Mouse (Mus musculus) lung, embryonic 16.5 days (tissue): Measurements from ENCODE around the gene Pi4kb. TPM values are rescaled to one million over a fixed set of nuclear protein-coding genes. Genes with fewer than 3 reads are reported as not detected.

Experiments
- ATAC-seq: fragments of 200-750 bp; cut with Nextera tagmentation; 2 replicates; pipeline ENCODE4 v1.8.0; 2017; ENCODE audit warnings: low read depth, mild to moderate bottlenecking, moderate library complexity
- H3K27ac ChIP-seq: fragments of 300-500 bp; sonication (generic); 2 replicates; pipeline ENCODE4 v1.5.1; 2014; ENCODE audit warnings: mild to moderate bottlenecking, control low read depth, low read length
- H3K27me3 ChIP-seq: fragments of 300-500 bp; sonication (generic); 2 replicates; pipeline ENCODE4 v1.6.1; 2014; ENCODE audit warnings: low read depth, low read length, mixed read lengths; ENCODE audit not compliant: control insufficient read depth, insufficient read depth
- H3K36me3 ChIP-seq: fragments of 300-500 bp; sonication (generic); 2 replicates; pipeline ENCODE4 v1.6.1; 2014; ENCODE audit warnings: low read length; ENCODE audit not compliant: control insufficient read depth, insufficient read depth
- H3K4me1 ChIP-seq: fragments of 300-500 bp; sonication (generic); replicated peaks from 2 replicates; pipeline ENCODE4 v1.6.1; 2014; ENCODE audit warnings: low read length, mixed read lengths; ENCODE audit not compliant: control insufficient read depth, insufficient read depth
- H3K4me2 ChIP-seq: fragments of 300-500 bp; sonication (generic); 2 replicates; pipeline ENCODE4 v1.6.1; 2014; ENCODE audit warnings: low read depth, low read length, control low read depth
- H3K4me3 ChIP-seq: fragments of 300-500 bp; sonication (generic); 2 replicates; pipeline ENCODE4 v1.5.1; 2014; ENCODE audit warnings: mild to moderate bottlenecking, low read length, control low read depth
- H3K9ac ChIP-seq: fragments of 300-500 bp; sonication (generic); 2 replicates; pipeline ENCODE4 v1.6.1; 2014; ENCODE audit warnings: low read length, control low read depth
- H3K9me3 ChIP-seq: fragments of 300-500 bp; sonication (generic); 2 replicates; pipeline ENCODE4 v1.6.1; 2016; ENCODE audit warnings: low read length; ENCODE audit not compliant: control insufficient read depth
- WGBS: fragments of 180-500 bp; shearing (Covaris S2); extraction: QIAGEN DNeasy Blood & Tissue Kit; methylation state at CpG from one replicate; pipeline ENCODE4 v1.1.7; 2014; 5-methylcytosine and 5-hydroxymethylcytosine counted together
- polyA plus RNA-seq: library from polyadenylated mRNA; unstranded; fragments of >200 nt; fragmentation: Nextera tagmentation; extraction: Ambion mirVana; gene quantifications from 2 replicates; pipeline ENCODE4 v1.2.1, GENCODE M21; 2015

Pi4kb gene
- polyA plus RNA-seq, 1 experiment from 2014 or later: 25.7 TPM

DNA sequence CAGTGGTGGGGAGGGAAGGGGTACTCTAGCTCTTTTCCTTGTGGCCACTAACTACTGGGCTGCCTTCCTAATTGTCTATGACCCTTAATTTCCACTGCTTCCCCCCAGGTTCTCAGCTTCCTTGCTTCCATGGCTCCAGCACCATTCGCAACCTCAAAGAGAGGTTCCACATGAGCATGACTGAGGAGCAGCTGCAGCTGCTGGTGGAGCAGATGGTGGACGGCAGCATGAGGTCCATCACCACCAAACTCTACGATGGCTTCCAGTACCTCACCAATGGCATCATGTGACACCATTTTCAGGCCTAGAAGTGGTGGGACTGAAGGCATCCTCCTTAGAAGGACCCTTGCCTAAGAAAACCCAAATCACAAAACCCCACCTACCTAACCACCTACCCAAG, 31.1 kb downstream of the Pi4kb start:
- Histone ChIP-seq H3K4me1 (no peaks in the 10 kb centered on the region), H3K9me3 (no peaks in the 10 kb centered on the region), H3K27me3 (no peaks in the 10 kb centered on the region), H3K9ac (no peak overlapping the region), H3K4me3 (no peak overlapping the region), H3K36me3 (peaks cover 49% of the 10 kb centered on the region), H3K27ac (no peak overlapping the region), H3K4me2 (no peak overlapping the region)
- ATAC-seq: no peak
- WGBS: 93% methylated on average over 3 of the region's 3 CpGs

DNA sequence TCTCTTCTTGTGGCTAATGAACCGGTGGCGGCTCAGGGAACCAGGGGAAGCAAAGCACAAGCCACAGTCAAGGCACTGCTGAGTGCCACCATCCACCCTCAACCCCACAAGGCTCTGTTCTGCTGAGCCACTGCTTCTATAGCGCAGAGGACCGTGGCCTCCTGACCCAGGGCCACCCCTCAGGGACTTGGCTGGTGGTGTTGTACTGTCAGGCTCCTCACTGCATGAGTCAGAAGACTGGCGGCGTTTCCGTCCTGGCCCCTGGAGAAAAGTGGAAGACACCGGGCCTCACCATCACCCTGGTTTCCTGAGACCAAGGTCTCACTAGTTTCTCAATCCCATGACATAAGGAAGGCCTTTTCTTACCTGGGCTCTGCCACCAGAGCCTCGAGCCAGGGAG, 33.2 kb downstream of the Pi4kb start:
- Histone ChIP-seq H3K27ac (no peak overlapping the region), H3K4me3 (no peak overlapping the region), H3K9me3 (no peaks in the 10 kb centered on the region), H3K36me3 (peaks cover 47% of the 10 kb centered on the region), H3K4me1 (no peaks in the 10 kb centered on the region), H3K4me2 (no peak overlapping the region), H3K9ac (no peak overlapping the region), H3K27me3 (no peaks in the 10 kb centered on the region)
- WGBS: 90% methylated on average over 9 of the region's 9 CpGs
- ATAC-seq: no peak

DNA sequence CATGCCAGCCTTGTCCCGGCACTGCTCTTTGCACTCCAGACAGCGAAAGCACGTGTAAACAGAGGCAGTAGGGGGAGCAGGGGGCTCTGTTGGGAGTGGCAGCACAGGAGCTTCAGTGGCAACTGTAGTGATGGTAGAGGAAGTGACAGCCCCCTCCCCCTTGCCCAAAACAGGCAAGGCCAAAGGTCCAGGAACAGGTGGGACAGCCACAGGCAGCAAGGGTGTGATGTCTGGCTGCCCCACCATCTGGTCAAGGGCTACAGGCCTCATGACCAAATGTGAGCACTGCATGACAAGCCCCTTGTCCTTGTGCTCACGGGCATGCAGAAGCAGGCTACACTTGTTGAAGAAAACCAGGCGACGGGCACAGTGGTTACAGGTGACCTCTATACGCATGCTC, 35.9 kb downstream of the Pi4kb start:
- Histone ChIP-seq H3K9me3 (no peaks in the 10 kb centered on the region), H3K27ac (no peak overlapping the region), H3K4me2 (no peak overlapping the region), H3K4me1 (peaks cover 11% of the 10 kb centered on the region), H3K4me3 (no peak overlapping the region), H3K27me3 (no peaks in the 10 kb centered on the region), H3K9ac (no peak overlapping the region), H3K36me3 (peaks cover 38% of the 10 kb centered on the region)
- ATAC-seq: no peak
- WGBS: 72% methylated on average over 7 of the region's 7 CpGs

DNA sequence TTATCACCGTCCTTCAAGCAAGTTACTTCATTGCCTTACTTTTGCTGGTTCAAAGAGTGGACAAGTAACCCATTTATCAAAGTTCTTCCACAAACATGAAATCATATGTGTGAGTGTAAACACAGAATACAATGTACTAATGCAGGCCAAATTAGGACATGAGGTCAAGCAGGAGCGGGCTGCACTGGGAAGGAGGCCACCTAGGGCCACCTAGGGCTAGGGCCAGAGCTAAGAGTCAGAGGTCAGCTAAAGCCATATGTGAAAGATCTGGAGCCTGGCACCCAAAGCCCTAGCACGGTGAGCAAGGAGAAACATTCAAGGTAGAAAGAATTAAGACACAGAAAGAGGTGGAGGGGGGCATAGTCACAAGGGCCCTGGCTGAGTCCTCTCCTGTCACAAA, 38.5 kb downstream of the Pi4kb start:
- Histone ChIP-seq H3K4me2 (no peak overlapping the region), H3K27me3 (no peaks in the 10 kb centered on the region), H3K27ac (no peak overlapping the region), H3K4me1 (peaks cover 16% of the 10 kb centered on the region), H3K9me3 (no peaks in the 10 kb centered on the region), H3K9ac (no peak overlapping the region), H3K36me3 (peaks cover 22% of the 10 kb centered on the region), H3K4me3 (no peak overlapping the region)
- WGBS: 74% methylated on average over 3 of the region's 3 CpGs
- no peak for ATAC-seq

DNA sequence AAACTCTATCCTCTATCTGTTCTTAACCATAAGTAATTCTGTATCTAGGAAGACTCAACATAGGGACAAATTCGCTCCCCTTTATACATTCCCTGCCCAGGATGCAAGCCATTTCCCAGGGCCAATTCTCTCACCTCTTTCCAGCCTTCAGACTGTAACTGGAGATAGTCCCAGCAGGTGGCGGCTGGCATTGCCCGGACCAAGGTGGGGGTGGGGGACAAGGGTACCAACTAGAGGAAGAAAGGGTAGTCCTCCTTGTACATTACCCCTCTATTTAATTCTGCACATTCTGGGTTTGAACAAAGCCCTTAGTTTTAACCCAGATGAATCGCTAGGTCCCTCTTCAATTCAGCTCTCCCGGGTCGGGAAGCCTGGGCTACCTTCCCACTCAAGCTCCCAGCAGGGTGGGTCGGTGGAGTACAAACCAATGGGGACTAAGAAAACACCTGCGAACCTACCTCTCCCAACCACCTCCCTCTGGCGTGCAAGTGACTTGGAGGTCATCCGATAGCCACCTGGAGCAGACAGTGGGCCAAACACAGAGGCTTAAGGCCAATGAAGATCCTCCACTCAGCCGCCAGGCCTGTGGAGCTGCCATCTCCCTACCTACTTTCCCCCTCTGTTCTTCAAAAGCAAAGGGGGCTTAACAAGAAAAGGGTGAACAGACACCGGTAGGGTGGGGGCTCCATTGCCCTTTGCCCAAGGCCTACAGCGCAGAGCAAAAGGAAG, 39.3 kb downstream of the Pi4kb start:
- Histone ChIP-seq H3K9me3 (no peaks in the 10 kb centered on the region), H3K27ac (peak overlapping the region; percentile 43; the same call in 1 of the 2 replicates), H3K4me2 (peak overlapping the region; percentile 90), H3K9ac (peak overlapping the region; percentile 70), H3K4me1 (peaks cover 16% of the 10 kb centered on the region), H3K36me3 (peaks cover 16% of the 10 kb centered on the region), H3K27me3 (no peaks in the 10 kb centered on the region), H3K4me3 (peak overlapping the region; percentile 72)
- ATAC-seq: no peak
- WGBS: 14% methylated on average over 13 of the region's 13 CpGs

DNA sequence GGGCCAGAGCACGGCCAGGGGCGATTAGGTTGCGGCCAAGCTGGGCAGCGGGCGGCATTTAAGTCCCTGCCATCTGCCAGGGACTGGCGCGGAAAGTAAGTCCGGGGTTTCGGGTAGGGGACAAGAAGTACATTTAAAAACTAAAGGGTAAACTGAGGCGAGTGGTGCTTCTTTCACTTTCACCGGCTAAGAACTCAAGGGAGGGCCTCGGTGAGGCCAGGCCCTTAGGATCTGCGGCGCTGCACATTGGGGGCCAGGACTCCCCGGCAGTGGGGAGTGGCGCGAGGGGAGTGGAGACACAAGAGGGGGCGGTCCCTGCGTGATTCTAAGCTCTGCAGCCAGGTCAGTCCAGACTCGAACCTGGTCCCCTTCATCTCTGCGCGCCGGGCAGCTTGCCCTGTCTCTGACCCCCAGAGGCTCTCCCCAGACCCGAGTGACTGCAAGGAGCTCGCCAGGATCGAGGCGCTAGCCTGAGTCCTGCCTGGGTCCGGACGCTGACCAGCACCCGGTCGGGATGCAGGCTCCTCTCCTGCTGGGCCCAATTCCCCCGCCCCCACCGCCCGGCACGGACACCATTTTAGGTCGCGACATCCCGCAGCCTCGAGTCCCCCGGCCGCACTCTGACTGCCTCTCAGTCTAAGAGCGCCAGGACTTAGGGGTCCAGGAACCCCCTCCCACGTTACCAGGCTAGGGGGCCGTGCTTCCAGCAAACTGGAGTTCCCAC, 40.1 kb downstream of the Pi4kb start:
- peak overlapping the region; percentile 70 for H3K9ac ChIP-seq
- H3K4me1 ChIP-seq: peaks cover 16% of the 10 kb centered on the region
- H3K36me3 ChIP-seq: peaks cover 16% of the 10 kb centered on the region
- peak overlapping the region; percentile 72 for H3K4me3 ChIP-seq
- WGBS: 1% methylated on average over 42 of the region's 44 CpGs
- peak overlapping the region; percentile 90 for H3K4me2 ChIP-seq
- ATAC-seq: peak; percentile 1; the same call in 1 of the 2 replicates
- H3K27ac ChIP-seq: peak overlapping the region; percentile 85
- H3K27me3 ChIP-seq: no peaks in the 10 kb centered on the region
- H3K9me3 ChIP-seq: no peaks in the 10 kb centered on the region

DNA sequence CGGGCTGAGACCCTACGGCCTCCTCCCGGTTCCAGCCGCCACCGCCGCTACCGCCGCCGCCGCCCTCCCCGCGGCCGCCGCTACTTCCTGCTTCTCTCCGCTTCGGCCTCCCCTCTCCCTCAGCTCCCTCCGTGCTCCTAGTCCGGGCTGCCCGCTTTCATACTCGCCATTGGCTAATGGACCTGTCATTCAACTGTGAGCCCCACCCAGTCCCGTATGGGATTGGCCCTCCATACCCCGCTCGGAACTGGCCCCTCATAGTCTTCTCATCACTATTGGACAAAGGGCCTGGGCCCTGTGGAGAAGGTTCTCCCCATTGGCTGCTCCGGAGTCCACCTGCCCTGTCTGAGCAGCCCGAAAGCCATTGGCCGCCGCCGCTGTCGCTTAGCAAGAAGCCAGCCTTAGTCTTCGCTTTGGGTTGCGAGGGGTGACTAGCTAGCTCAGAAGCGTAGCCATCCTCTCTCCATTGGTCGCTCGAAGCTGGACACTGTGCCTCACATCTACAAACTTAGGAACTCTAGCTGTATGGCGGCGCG, 40.9 kb downstream of the Pi4kb start, which contains the start of gene Zfp687:
Gene Zfp687, minus strand, starts transcription at position 112 of the 536 bp plus-strand sequence.
- peak within 1 kb of the TSS; percentile 70 for H3K9ac ChIP-seq
- H3K4me3 ChIP-seq: peak within 1 kb of the TSS; percentile 72
- H3K27ac ChIP-seq: peak within 1 kb of the TSS; percentile 97
- H3K27me3 ChIP-seq: no peaks in the 10 kb centered on the region
- no peaks in the 10 kb centered on the region for H3K9me3 ChIP-seq
- WGBS: 1% methylated on average over 29 of the region's 37 CpGs
- H3K4me1 ChIP-seq: peaks cover 16% of the 10 kb centered on the region
- peak within 1 kb of the TSS; percentile 90 for H3K4me2 ChIP-seq
- ATAC-seq: peak; percentile 98
- peaks cover 10% of the 10 kb centered on the region for H3K36me3 ChIP-seq

DNA sequence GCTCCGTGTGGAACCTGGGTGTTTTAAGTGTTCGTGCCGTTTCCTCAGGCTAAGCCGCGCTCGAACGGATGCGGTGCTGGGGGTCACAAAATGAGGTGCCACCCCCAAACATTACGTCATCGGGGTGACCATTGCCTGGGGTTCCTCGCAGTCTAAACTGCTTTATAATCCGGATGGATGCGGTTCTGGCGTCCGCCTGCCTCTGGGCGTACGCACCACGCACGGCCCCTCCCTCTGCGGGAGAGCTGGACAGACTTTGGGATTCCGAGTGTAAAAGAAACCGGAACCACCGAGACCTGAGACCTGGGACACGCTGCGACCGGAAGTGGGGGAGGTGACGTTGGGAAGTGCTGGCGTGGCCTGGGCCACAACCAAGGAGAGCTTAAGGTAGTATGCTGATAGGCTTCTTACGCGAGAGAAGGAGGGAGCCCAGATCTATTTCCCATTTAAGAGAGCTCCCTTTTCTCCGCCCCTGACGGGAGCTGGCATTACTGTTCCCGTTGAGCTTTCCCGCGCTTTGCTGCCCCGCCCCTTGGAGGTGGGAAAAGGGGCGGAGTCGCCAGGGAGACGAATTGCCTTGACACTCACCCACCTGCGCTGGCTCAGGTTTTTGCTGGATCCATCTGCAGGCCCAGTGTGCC, 41.5 kb downstream of the Pi4kb start:
- Histone ChIP-seq H3K9me3 (no peaks in the 10 kb centered on the region), H3K36me3 (peaks cover 5% of the 10 kb centered on the region), H3K27me3 (no peaks in the 10 kb centered on the region), H3K27ac (peak overlapping the region; percentile 97), H3K4me2 (peak overlapping the region; percentile 87), H3K4me1 (peaks cover 16% of the 10 kb centered on the region), H3K9ac (peak overlapping the region; percentile 65), H3K4me3 (peak overlapping the region; percentile 72)
- peak; percentile 73 for ATAC-seq
- WGBS: under 1% methylated on average over 40 of the region's 40 CpGs
